Mouse (Mus musculus): Measurements from ENCODE around the gene Endog.
A peak's percentile ranks its signal among the peaks of the same experiment; 100 is the strongest.
"Not testable (repeated sequence)": the region's sequence is repeated elsewhere in the genome, so short reads cannot be mapped to it uniquely, and the experiment has no call there.

Endog gene

GRCm38 (mm10) chr2:30166677-30167076 is 4.6 kb upstream of the Endog start:
- no peak for DNase-seq (ENCODE audit: low spot score)

GRCm38 (mm10) chr2:30171997-30172382 is 697 bp downstream of the Endog start:
- no peak for DNase-seq (ENCODE audit: low spot score)

GRCm38 (mm10) chr2:30173541-30174240 is 2.4 kb downstream of the Endog start:
- DNase-seq (ENCODE audit: low spot score), result no peak

DNA sequence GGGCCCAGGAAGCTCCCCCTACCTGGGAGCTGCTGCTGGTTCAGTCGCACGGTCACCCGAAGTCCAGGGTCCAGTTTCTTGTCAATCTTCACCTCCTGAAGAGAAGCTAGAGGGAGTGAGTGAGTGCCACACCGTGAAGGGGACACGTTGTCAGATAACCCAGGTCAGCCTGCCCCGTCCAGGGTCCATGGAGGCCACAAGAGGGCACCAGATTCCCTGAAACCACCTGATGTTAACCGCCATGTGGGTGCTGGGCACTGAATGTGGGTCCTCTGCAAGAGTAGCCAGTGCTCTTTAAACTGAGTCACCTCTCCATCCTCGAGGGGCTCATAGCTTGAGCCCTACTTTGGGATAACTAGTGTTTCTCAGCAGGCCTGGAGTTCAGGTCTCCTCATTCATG is 4.6 kb downstream of the Endog start:
- DNase-seq (ENCODE audit: low spot score), result no peak

GRCm38 (mm10) chr2:30176561-30176960 is 5.3 kb downstream of the Endog start:
- DNase-seq (ENCODE audit: low spot score), result no peak

DNA sequence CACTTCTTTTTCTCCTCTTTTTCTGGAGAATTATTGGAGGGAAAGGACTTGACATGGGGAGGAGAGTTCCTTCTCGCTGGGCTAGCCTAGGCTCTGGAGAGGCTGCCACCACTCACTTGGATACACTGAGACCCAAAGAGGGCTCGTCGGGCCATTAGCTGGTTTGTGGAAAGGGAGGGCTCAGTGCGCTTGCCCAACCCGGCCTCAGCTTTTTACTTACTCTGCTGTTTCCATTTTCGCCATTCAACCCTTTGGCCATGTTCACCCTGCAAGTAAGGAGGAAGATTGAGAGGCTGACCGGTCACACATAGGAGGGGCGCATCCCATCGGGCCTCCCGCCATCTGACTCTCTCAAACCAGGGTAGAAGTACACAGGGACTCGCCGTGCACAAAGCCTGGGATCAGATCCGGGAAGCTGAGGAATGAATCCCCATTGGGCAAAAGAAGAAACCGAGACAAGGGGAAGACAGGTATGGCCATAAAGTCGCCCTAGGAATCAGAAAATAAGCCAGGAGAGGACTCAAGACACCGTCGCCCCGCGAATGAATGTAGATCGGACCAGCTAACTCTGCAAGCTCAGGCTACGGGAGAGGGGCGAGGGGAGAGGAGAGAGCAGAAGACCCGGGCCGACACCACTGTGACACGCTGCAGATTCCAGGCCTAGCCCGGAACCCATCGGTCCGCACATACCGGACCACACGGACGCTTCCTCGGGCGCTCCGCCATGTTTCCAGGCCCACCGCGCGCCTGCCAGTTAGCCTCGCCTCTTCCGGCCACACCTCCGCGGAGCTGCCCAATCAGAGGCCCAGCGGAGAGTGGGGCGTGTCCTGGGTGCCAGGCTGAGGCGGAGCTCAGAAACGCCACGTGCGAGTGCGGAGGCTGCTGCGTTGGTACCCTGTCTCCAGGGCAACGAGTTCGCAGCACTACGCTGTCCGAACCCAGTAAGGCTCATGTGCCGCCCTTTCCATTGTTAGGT is 6.7 kb downstream of the Endog start, which contains the start of gene Spout1:
Spout1 (minus strand) TSS at position 760 of the 976 bp plus-strand sequence.
- peak; percentile 80 for DNase-seq (ENCODE audit: low spot score)

GRCm38 (mm10) chr2:30178711-30179110 is 7.4 kb downstream of the Endog start:
- DNase-seq (ENCODE audit: low spot score), result not testable (repeated sequence)

GRCm38 (mm10) chr2:30182424-30182823 is 11.1 kb downstream of the Endog start:
- DNase-seq (ENCODE audit: low spot score), result no peak

GRCm38 (mm10) chr2:30183721-30184120 is 12.4 kb downstream of the Endog start:
- DNase-seq (ENCODE audit: low spot score), result no peak

DNA sequence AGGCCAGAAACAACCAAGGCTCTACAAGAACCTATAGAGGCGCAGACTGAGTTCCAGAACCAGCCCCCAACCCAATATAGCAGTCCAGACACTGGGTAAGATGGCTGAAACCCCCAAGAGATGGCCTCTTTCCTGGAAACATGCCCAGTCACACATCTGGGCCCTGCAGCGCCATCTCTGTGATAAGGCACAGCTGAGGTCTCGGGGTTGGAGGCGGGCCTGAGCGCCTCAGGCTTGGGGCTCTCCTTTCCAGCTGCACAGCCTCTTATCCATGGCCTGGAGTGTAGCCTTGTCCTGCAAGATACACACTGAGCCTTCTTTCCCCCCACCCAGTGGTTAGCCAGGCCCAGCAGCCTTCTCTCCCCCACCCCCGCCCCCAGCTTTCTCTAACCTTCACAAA is 14.0 kb downstream of the Endog start:
- DNase-seq (ENCODE audit: low spot score), result no peak

DNA sequence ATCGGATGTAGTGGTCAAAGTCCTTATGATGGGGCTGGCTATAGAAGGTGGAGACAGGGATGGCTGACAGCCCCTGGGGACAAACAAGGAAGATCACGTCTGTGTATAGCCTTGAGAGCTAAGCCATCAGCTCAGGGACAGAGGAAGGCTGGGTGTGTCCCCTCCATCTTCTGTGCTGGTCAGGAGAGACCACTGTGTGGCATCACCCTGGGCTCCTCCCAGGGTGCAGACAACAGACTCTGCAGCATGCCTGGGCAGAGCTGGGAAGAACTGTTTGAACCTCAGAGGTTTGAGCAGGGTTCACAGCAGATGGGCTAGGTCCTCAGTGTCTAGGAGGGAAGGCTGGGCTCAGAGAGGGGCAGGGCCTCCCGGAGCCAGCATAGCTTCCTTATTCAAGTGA is 14.4 kb downstream of the Endog start:
- DNase-seq (ENCODE audit: low spot score), result no peak

DNA sequence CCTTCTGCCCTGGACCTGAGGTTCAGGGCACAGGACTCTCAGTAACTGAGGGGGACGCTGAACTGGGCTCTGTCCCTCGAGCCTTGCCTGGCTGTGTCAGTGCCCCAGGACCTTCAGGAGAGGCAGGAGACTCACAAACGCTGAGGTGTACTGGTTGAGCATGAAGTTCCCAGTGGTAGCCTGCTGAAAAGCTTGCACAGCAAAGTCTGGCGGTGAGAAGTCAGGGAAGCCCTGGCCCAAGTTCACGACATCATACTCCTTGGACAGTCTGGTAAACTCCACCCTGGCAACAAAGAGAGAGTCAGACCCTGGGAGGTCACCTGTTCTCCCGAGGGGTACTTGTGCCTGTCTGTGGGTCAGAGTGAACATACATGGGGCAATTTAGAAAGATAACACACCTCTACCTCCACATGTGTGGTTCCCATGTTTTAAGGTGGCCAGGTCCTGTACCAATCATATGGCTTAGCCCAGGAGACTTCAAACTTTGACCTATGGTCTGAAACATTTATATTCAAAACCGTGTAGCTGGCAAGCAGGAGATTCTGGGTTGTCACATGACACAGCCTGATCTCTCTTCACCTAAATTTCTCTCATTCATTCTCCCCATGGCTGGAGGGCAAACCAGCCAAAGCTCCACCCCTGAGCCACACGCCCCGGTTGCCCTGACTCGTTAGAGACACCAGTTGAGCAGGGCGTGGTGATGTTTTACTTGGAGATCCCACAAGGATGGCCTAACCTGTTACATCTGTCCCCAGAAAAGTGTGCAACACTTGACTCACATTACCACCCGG is 20.7 kb downstream of the Endog start:
- no peak for DNase-seq (ENCODE audit: low spot score)

GRCm38 (mm10) chr2:30194656-30195055 is 23.4 kb downstream of the Endog start:
- no peak for DNase-seq (ENCODE audit: low spot score)

- no peak for DNase-seq (ENCODE audit: low spot score)
Measured at GRCm38 (mm10) chr2:30198021-30198420, 26.7 kb downstream of the Endog start.

DNA sequence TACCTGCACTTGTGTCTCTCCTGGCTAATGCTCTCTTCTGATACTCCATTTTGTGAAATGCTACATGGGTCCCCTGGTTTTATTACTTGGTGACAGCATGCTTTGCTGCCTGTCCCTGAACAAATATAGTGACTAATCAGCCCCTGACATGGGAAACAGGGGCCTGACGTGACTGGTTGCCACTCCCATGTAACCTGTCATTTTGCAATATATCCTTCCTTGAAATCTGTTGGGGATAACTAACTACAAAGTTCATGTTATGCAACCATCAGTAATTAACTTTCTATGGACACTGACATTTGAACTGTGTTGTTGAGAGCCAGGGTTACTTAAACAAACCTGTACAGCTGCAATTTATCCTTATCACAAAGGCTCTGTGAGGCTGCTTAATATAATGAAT is 28.7 kb downstream of the Endog start:
- no peak for DNase-seq (ENCODE audit: low spot score)

- DNase-seq (ENCODE audit: low spot score), result no peak
Measured at GRCm38 (mm10) chr2:30200388-30200925, 29.2 kb downstream of the Endog start.

- no peak for DNase-seq (ENCODE audit: low spot score)
Measured at GRCm38 (mm10) chr2:30203439-30203838, 32.1 kb downstream of the Endog start.

- DNase-seq (ENCODE audit: low spot score), result no peak
Measured at GRCm38 (mm10) chr2:30205255-30205628, 33.9 kb downstream of the Endog start.

GRCm38 (mm10) chr2:30205629-30206357 is 34.5 kb downstream of the Endog start, which contains the start of gene Kyat1:
Gene Kyat1, minus strand, starts transcription at chr2:30205847.
- DNase-seq (ENCODE audit: low spot score), result peak; percentile 78

DNA sequence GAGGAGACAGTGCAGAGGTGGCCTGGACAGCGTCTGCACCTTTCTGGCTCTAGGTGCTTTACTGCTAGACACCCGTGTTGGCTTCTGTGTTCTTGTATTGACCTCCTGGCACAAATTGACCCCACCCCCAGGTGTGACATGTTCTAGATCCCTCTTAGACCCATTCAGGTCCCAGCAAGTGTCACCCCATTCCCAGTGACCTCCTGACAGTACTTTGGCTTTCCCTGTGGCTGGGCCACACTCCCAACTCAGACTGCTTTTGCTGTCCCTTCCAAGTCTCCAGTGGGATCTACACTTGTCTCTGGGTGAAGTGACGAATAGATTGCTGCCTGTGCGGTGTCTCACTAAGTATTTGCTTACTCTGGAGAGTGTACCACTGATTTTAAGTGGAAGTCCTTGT is 36.1 kb downstream of the Endog start:
- no peak for DNase-seq (ENCODE audit: low spot score)

- no peak for DNase-seq (ENCODE audit: low spot score)
Measured at GRCm38 (mm10) chr2:30207886-30208285, 36.6 kb downstream of the Endog start.

All from urinary bladder, postnatal 10 days (tissue).